Mouse (Mus musculus): ENCODE results near the gene Wnt9b. TPM values are rescaled to one million over a fixed set of nuclear protein-coding genes. Genes with fewer than 3 reads are reported as not detected.

The Wnt9b gene
- polyA plus RNA-seq (2014; fragmentation: Illumina TruSeq; extraction: RNeasy Lipid Tissue Mini Kit (QIAGEN cat#74804); ENCODE audit: low replicate concordance), result not detected

DNA sequence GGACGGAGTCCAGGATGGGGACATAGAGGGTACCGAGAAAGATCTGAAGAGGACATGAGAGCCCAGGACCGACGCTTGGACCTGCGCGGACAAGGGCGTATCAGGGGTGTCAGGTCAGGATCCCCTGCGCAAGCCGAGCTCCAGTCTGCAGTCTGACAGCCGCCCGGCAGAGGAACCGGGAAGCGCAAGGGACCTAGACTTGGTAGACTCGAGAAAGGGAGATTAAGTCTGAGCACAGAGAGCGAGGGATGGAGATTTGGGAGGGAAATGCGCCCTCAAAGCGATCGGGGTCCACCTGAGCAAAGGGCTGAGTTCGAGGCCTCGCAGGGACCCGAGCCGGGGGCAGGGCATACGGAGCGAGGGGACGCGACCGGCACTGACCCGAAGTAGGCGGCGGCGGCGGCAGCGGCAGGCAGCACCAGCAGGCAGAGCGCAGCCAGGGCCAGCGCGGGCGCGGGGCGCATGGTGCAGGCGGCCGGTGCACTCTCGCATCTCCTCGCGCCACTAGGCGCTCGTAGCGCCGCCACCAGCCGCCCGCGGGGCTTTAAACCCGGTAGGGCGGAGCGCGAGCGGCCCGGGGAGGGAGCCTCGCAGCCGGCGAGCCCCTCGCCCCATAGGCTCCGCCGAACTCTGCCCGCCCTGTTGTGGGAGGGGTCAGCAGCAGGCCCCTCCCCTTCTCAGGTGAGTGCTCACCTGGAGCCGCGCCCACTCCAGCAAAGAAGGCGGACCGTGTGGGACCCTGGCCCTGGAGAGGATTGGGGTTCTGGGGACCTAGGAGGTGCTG, at the start of gene Wnt9b:
Gene Wnt9b, minus strand, starts transcription at position 516 of the 784 bp plus-strand sequence.

GRCm38 (mm10) chr11:103773387-103774227, 24.0 kb upstream of the Wnt9b start, which contains the start of gene Wnt3:
TSS of gene Wnt3 (plus strand) at chr11:103774150.

GRCm38 (mm10) chr11:103697565-103698176, 52.0 kb downstream of the Wnt9b start, which contains the start of gene Gosr2:
TSS of gene Gosr2 (minus strand) at chr11:103697898.

Other genes starting within 250 kb of the Wnt9b start
- gene Lrrc37a, start 245.2 kb downstream of the Wnt9b start, polyA plus RNA-seq (2014; fragmentation: Illumina TruSeq; extraction: RNeasy Lipid Tissue Mini Kit (QIAGEN cat#74804); ENCODE audit: low replicate concordance), result not detected
- not detected for gene Gm884, start 128.7 kb downstream of the Wnt9b start, polyA plus RNA-seq (2014; fragmentation: Illumina TruSeq; extraction: RNeasy Lipid Tissue Mini Kit (QIAGEN cat#74804); ENCODE audit: low replicate concordance)
- gene Lyzl6, start 110.9 kb downstream of the Wnt9b start, polyA plus RNA-seq (2014; fragmentation: Illumina TruSeq; extraction: RNeasy Lipid Tissue Mini Kit (QIAGEN cat#74804); ENCODE audit: low replicate concordance), result not detected
- gene Rprml, start 100.3 kb downstream of the Wnt9b start, polyA plus RNA-seq (2014; fragmentation: Illumina TruSeq; extraction: RNeasy Lipid Tissue Mini Kit (QIAGEN cat#74804); ENCODE audit: low replicate concordance), result not detected
- gene Gosr2, start 51.9 kb downstream of the Wnt9b start, polyA plus RNA-seq (2014; fragmentation: Illumina TruSeq; extraction: RNeasy Lipid Tissue Mini Kit (QIAGEN cat#74804); ENCODE audit: low replicate concordance), result 84.3 TPM
- 0.26 TPM for gene Wnt3, start 24.3 kb upstream of the Wnt9b start, polyA plus RNA-seq (2014; fragmentation: Illumina TruSeq; extraction: RNeasy Lipid Tissue Mini Kit (QIAGEN cat#74804); ENCODE audit: low replicate concordance)
- 18.4 TPM for gene Nsf, start 204.2 kb upstream of the Wnt9b start, polyA plus RNA-seq (2014; fragmentation: Illumina TruSeq; extraction: RNeasy Lipid Tissue Mini Kit (QIAGEN cat#74804); ENCODE audit: low replicate concordance)
- 12.0 TPM for gene Arf2, start 216.9 kb upstream of the Wnt9b start, polyA plus RNA-seq (2014; fragmentation: Illumina TruSeq; extraction: RNeasy Lipid Tissue Mini Kit (QIAGEN cat#74804); ENCODE audit: low replicate concordance)